Mouse (Mus musculus) stomach, postnatal 0 days (tissue): Measurements from ENCODE around the gene Vat1. TPM values are rescaled to one million over a fixed set of nuclear protein-coding genes. Genes with fewer than 3 reads are reported as not detected.
"Not testable (repeated sequence)": the region's sequence is repeated elsewhere in the genome, so short reads cannot be mapped to it uniquely, and the experiment has no call there.

Experiments used
- ATAC-seq: fragments of 200-750 bp; cut with Nextera tagmentation; 2 replicates; pipeline ENCODE4 v1.8.0; 2017; ENCODE audit not compliant: low FRiP score, low TSS enrichment
- DNase-seq: peaks from one replicate; pipeline ENCODE4 v3.0.0-alpha.2; 2016; ENCODE audit warnings: low spot score
- H3K27ac ChIP-seq: fragments of 300-500 bp; sonication (generic); replicated peaks from 2 replicates; pipeline ENCODE4 v1.5.1; 2014; ENCODE audit warnings: mild to moderate bottlenecking, control low read depth
- H3K27me3 ChIP-seq: fragments of 300-500 bp; sonication (generic); 2 replicates; pipeline ENCODE4 v1.6.1; 2014; ENCODE audit warnings: low read length; ENCODE audit not compliant: control insufficient read depth, insufficient read depth
- H3K36me3 ChIP-seq: fragments of 300-500 bp; sonication (generic); 2 replicates; pipeline ENCODE4 v1.6.1; 2014; ENCODE audit warnings: low read length, mixed read lengths; ENCODE audit not compliant: control insufficient read depth, insufficient read depth
- H3K4me1 ChIP-seq: fragments of 300-500 bp; sonication (generic); replicated peaks from 2 replicates; pipeline ENCODE4 v1.6.1; 2014; ENCODE audit warnings: antibody characterized with exemption; ENCODE audit not compliant: control insufficient read depth, insufficient read depth
- H3K4me2 ChIP-seq: fragments of 300-500 bp; sonication (generic); replicated peaks from 2 replicates; pipeline ENCODE4 v1.6.1; 2014; ENCODE audit warnings: low read depth, mild to moderate bottlenecking, control low read depth, moderate library complexity
- H3K4me3 ChIP-seq: fragments of 300-500 bp; sonication (generic); 2 replicates; pipeline ENCODE4 v1.5.1; 2014; ENCODE audit warnings: low read depth, low read length, control low read depth
- H3K9ac ChIP-seq: fragments of 300-500 bp; sonication (generic); 2 replicates; pipeline ENCODE4 v1.6.1; 2014; ENCODE audit warnings: mild to moderate bottlenecking, low read length, control low read depth, mixed read lengths
- H3K9me3 ChIP-seq: fragments of 300-500 bp; sonication (generic); 2 replicates; pipeline ENCODE4 v1.6.1; 2016; ENCODE audit warnings: low read length; ENCODE audit not compliant: control insufficient read depth
- CTCF ChIP-seq: IDR thresholded peaks from 2 replicates; pipeline ENCODE4 v1.5.1; 2016; ENCODE audit warnings: antibody characterized with exemption, low read depth, mild to moderate bottlenecking, moderate library complexity
- EP300 ChIP-seq: optimal IDR thresholded peaks from 2 replicates; pipeline ENCODE3; 2016; ENCODE audit warnings: antibody characterized with exemption
- WGBS: fragments of 180-500 bp; shearing (Covaris S2); extraction: QIAGEN DNeasy Blood & Tissue Kit; methylation state at CpG from one replicate; pipeline ENCODE4 v1.1.7; 2014; 5-methylcytosine and 5-hydroxymethylcytosine counted together
- polyA plus RNA-seq: library from polyadenylated mRNA; unstranded; fragments of >200 nt; fragmentation: Nextera tagmentation; extraction: Ambion mirVana; gene quantifications from 2 replicates; pipeline ENCODE4 v1.2.1, GENCODE M21; 2015

The Vat1 gene
- polyA plus RNA-seq, 1 experiment from 2014 or later = 63.4 TPM

- H3K36me3 ChIP-seq = no peaks in the 10 kb centered on the region
- no peak for DNase-seq
- ATAC-seq = no peak
- peak overlapping the region; percentile 64 for H3K9ac ChIP-seq
- H3K4me1 ChIP-seq = peaks cover 8% of the 10 kb centered on the region
- no peak overlapping the region; the same call in 1 of the 2 replicates for H3K27ac ChIP-seq
- H3K4me3 ChIP-seq = peak overlapping the region; percentile 75
- no peaks in the 10 kb centered on the region for H3K9me3 ChIP-seq
- no peak for TF ChIP-seq EP300
- TF ChIP-seq CTCF = no peak
- H3K4me2 ChIP-seq = peak overlapping the region; percentile 95
- 13% methylated on average over 13 of the region's 13 CpGs for WGBS
- no peaks in the 10 kb centered on the region for H3K27me3 ChIP-seq
These were observed 2.7 kb upstream of the Vat1 start for GRCm38 (mm10) chr11:101468731-101469130.

GRCm38 (mm10) chr11:101468263-101468688, 2.2 kb upstream of the Vat1 start:
- DNase-seq (no peak), ATAC-seq (no peak)
- under 1% methylated on average over 25 of the region's 31 CpGs for WGBS
- no peaks in the 10 kb centered on the region for H3K9me3 ChIP-seq
- H3K4me3 ChIP-seq = peak overlapping the region; percentile 75
- H3K27ac ChIP-seq = peak overlapping the region; percentile 45; the same call in 1 of the 2 replicates
- H3K4me1 ChIP-seq = peaks cover 8% of the 10 kb centered on the region
- no peak for TF ChIP-seq CTCF
- no peak for TF ChIP-seq EP300
- peak overlapping the region; percentile 95 for H3K4me2 ChIP-seq
- no peaks in the 10 kb centered on the region for H3K27me3 ChIP-seq
- peak overlapping the region; percentile 64 for H3K9ac ChIP-seq
- no peaks in the 10 kb centered on the region for H3K36me3 ChIP-seq

GRCm38 (mm10) chr11:101467477-101468262, 1.6 kb upstream of the Vat1 start:
- H3K4me1 ChIP-seq = peaks cover 9% of the 10 kb centered on the region
- H3K4me2 ChIP-seq = peak overlapping the region; percentile 95
- peak; percentile 81 for TF ChIP-seq CTCF
- no peak for TF ChIP-seq EP300
- peak overlapping the region; percentile 75 for H3K4me3 ChIP-seq
- H3K9ac ChIP-seq = peak overlapping the region; percentile 64
- DNase-seq (peak; percentile 80), ATAC-seq (peak; percentile 55)
- under 1% methylated on average over 51 of the region's 54 CpGs for WGBS
- H3K9me3 ChIP-seq = no peaks in the 10 kb centered on the region
- H3K27me3 ChIP-seq = no peaks in the 10 kb centered on the region
- H3K27ac ChIP-seq = peak overlapping the region; percentile 45; the same call in 1 of the 2 replicates
- no peaks in the 10 kb centered on the region for H3K36me3 ChIP-seq

- peak overlapping the region; percentile 80 for H3K4me3 ChIP-seq
- not testable (repeated sequence) for DNase-seq, H3K27me3 ChIP-seq, H3K9me3 ChIP-seq, H3K9ac ChIP-seq, H3K36me3 ChIP-seq, ATAC-seq, H3K27ac ChIP-seq
- WGBS = 47% methylated on average over 5 of the region's 5 CpGs
- H3K4me2 ChIP-seq = peak overlapping the region; percentile 90
- peaks cover 12% of the 10 kb centered on the region for H3K4me1 ChIP-seq
These were observed 521 bp upstream of the Vat1 start for GRCm38 (mm10) chr11:101466552-101466950.

GRCm38 (mm10) chr11:101465101-101465868, 745 bp downstream of the Vat1 start:
- ATAC-seq (peak; percentile 79), DNase-seq (peak; percentile 80)
- Histone ChIP-seq H3K4me1 (peaks cover 12% of the 10 kb centered on the region), H3K4me3 (peak overlapping the region; percentile 80), H3K9me3 (no peaks in the 10 kb centered on the region), H3K9ac (peak overlapping the region; percentile 77), H3K36me3 (peaks cover 9% of the 10 kb centered on the region), H3K27me3 (no peaks in the 10 kb centered on the region), H3K27ac (peak overlapping the region; percentile 94), H3K4me2 (peak overlapping the region; percentile 90)
- under 1% methylated on average over 51 of the region's 51 CpGs for WGBS
- TF ChIP-seq EP300 (peak; percentile 80), CTCF (peak; percentile 50)
